Mouse (Mus musculus) c-Kit-positive CD71-positive TER-119-positive erythroid progenitor cells, embryonic 14.5 days (primary cell): ENCODE data around the gene C87499.

Experiments
- DNase-seq: peaks from one replicate; pipeline ENCODE4 v3.0.0-alpha.2; 2013; ENCODE audit warnings: low spot score

The C87499 gene

GRCm38 (mm10) chr4:88634311-88634710, at the start of gene C87499:
Gene C87499, minus strand, starts transcription at chr4:88634411.
- DNase-seq = no peak

- no peak for DNase-seq
Measured at GRCm38 (mm10) chr4:88683812-88684211, 49.6 kb upstream of the C87499 start, which contains the start of gene Ifna2. Gene Ifna2, minus strand, starts transcription at chr4:88683912.

GRCm38 (mm10) chr4:88681353-88681752, 47.1 kb upstream of the C87499 start:
- no peak for DNase-seq

- peak; percentile 12 for DNase-seq
Measured at GRCm38 (mm10) chr4:88680362-88680761, 46.2 kb upstream of the C87499 start.

- DNase-seq = no peak
Measured at GRCm38 (mm10) chr4:88676824-88677223, 42.6 kb upstream of the C87499 start, which contains the start of gene Ifna16. Gene Ifna16, minus strand, starts transcription at chr4:88676924.

- DNase-seq = no peak
Measured at GRCm38 (mm10) chr4:88655461-88655860, 21.2 kb upstream of the C87499 start.

GRCm38 (mm10) chr4:88653644-88654043, 19.4 kb upstream of the C87499 start:
- DNase-seq = no peak

- no peak for DNase-seq
Measured at GRCm38 (mm10) chr4:88644359-88644758, 10.1 kb upstream of the C87499 start, which contains the start of gene Ifna13. Gene Ifna13, minus strand, starts transcription at chr4:88644459.

GRCm38 (mm10) chr4:88642526-88642925, 8.3 kb upstream of the C87499 start:
- no peak for DNase-seq

- DNase-seq = peak; percentile 100
Measured at GRCm38 (mm10) chr4:88641077-88641831, 7.0 kb upstream of the C87499 start.

GRCm38 (mm10) chr4:88640704-88641076, 6.5 kb upstream of the C87499 start:
- no peak for DNase-seq

- DNase-seq = no peak
Measured at GRCm38 (mm10) chr4:88603276-88603675, 30.9 kb downstream of the C87499 start, which contains the start of gene Ifna12. Gene Ifna12, minus strand, starts transcription at chr4:88603376.

GRCm38 (mm10) chr4:88592285-88592684, 41.9 kb downstream of the C87499 start, which contains the start of gene Ifna9:
Gene Ifna9, minus strand, starts transcription at chr4:88592385.
- no peak for DNase-seq
